Mouse (Mus musculus) ZHBTc4 (cell line): ENCODE data around the gene Il20ra.

Source experiments
- DNase-seq: peaks from one replicate; pipeline ENCODE4 v3.0.0-alpha.2; 2011; ENCODE audit warnings: low read depth, low spot score

Il20ra gene

DNA sequence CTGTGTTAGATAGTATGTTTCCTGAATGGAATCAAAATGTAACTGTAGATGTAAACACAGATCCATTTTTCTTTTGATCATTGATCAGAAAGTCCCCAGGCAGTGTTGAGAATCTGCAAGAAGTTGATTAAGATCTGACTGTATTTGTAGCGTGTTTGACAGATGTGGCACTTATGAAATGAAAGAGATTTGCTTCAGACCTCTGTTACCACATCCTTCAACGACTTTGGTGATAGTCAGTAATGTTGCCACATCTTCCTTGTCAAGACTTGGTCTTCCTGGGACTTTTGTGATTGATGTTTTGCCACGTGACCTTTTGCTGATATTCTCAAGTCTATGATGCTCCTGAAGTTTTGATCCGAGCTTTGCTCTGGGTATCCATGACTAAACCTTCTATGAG lies 35.3 kb downstream of the Il20ra start:
- DNase-seq: no peak

- no peak for DNase-seq
Measured at GRCm38 (mm10) chr10:19765459-19765858, 53.1 kb downstream of the Il20ra start.

DNA sequence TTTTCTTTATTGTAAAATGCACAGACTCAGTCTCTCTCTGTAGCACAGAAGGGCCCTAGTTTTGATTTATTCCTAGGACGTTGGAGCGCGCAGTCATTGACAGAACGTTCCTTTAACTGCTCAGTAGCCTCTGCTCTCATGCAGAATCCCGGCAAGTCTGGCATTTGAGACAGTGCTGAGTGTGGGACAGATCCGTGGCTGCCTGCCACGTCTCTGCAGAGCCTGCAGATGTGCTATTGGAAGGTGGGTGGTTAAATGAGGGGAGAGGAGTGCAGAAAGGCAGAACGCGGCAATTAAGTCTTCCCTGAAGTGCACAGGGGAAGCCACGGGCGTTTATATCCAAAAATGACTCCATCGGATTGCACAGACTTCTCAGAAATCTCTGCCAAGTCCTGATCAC lies 66.7 kb downstream of the Il20ra start:
- DNase-seq: no peak

- DNase-seq: peak; percentile 27
Measured at GRCm38 (mm10) chr10:19781365-19781764, 69.0 kb downstream of the Il20ra start.

DNA sequence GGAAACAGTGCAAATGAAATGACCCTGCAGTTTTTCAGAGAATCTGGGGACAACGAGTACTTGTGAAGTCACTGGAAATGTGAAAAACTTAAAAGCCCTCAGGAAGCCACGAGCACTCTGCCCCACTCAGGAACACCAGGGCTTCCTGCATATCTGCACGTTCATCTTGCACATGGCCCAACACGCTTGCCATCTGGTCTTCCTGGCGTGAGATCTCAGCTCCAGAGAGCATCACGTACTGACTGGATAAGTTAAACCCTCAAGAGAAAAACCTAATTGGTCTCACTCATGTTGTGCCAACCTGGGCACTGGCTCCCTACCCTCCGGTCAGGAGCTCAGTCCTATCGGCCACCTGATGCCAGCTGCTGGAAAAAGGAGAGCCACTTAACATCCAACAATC lies 82.6 kb downstream of the Il20ra start:
- no peak for DNase-seq

GRCm38 (mm10) chr10:19802958-19803357 lies 90.6 kb downstream of the Il20ra start:
- DNase-seq: no peak

- DNase-seq: no peak
Measured at GRCm38 (mm10) chr10:19804763-19805162, 92.4 kb downstream of the Il20ra start.
